Mouse (Mus musculus) mature B cell (primary cell): Measurements from ENCODE around the gene Maneal.

Source experiments
- in situ Hi-C: fragments of 300-500 bp; cut with MboI; formaldehyde crosslinking; loops from 2 replicates; pipeline ENCODE4 v1.14.3; 2019

The Maneal gene

DNA sequence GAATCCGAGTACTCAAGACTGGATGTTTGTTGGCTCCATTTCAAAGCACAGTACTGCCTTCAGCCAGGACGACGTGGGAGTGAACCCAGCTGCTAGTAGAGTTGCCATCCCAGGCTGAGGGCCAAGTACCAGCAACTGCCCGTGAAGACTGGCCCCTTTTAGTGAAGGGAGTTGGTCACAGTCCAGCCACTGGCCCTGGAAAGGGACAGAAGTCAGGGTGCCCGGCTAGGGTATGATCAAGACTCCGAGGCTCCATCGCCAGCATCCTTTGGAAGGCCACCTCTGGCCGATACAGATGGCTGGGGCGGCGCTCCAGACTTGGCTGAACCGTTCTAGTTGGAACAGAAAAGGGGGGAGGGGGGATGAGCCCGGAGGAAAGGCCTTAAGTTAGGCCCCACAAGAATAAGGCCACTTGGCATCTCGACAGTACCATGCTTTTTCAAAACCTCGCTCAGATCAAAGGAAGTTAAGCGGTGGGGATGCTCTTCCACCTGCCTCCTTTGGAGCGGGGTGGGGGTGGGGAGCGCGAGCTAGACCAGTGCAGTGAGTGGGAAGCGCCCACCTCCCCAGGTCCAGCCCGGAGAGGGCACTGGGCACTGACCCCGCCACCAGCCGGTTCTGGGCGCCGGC, 12.2 kb downstream of the Maneal start:
- in situ Hi-C loops: no loop called here

DNA sequence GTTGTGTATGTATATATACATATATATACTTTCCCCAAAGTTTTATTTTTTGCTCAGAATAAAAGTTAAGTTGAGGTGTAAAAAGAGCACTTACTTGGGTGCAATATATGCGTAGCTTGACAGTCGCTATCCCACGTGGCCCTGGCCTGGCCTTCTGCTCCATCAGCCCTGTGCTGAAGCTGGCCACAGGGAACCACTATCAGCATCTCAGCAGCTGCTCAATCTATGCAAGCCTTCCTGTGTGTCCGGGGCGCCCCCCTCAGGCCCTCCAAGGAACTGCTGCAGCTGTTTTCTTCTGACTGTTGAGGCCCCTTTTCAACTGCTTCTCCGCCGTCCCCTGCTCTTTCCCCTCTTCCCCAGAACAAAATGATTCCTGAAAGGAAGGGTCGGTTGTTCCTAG, 14.4 kb downstream of the Maneal start:
- in situ Hi-C loops: no loop called here

DNA sequence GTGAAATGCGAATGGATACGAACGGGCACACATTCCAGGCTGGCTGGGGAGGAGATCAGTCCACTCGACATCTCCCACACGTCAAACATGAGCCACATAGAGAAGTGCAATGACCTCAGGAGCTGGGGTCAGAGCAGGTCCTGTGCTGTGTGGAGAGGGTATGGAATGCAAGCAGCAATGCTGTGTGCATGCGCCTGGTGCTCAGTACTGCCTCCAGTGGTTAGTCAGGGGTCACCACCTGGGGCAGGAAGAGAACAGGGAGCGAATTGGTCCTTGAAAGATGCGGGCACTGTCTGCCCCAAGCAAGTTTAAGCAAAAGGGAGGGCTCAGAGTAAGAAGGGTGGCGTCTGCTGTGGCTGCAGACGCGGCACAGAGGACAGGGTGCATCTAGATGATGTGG, 18.5 kb downstream of the Maneal start:
- in situ Hi-C loops: no loop called here

DNA sequence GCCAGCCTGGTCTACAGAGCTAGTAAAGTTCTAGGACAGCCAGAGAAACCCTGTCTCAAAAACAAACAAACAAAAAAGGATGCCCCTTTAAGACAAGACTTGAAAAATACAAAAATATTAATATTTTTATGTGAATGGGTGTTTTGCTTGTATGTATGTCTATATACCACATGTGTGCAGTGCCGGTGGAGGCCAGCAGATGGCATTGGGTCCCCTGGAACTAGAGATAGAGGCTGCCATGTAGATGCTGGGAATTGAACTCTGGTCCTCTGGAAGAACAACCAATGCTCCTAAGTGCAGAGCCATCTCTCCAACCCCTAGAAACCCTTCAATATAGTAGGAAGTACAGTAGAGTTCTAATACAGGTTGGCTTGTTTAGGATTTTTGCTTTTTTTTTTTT, 21.0 kb downstream of the Maneal start:
- in situ Hi-C loops: no loop called here

DNA sequence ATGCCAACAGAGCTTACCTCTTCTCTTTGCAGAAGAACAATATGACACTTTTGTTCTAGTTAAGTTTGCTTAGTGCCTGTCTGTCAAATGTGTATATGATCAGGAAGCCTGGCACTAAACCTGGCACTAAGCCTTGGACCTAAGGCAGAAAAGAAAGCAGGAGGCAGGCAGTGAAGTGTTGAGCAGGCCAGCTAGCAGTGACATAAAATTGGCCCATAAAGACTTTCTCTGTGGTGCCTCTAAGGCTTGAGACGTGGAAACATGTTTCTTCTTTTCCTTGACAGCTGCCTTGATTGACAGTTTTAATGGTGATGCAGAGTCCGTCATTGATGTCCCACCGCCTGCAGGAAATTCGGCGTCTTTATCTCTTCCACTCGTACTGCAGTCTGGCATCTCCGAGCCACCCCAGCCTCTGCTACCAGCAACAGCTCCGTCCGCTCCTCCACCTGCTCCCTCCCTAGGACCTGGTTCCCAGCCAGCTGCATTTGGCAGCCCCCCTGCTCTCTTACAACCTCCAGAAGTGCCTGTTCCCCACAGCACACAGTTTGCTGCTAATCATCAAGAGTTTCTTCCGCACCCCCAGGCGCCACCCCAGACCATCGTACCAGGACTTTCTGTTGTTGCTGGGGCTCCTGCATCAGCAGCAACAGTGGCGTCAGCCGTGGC, 23.8 kb downstream of the Maneal start:
- in situ Hi-C loops: no loop called here

DNA sequence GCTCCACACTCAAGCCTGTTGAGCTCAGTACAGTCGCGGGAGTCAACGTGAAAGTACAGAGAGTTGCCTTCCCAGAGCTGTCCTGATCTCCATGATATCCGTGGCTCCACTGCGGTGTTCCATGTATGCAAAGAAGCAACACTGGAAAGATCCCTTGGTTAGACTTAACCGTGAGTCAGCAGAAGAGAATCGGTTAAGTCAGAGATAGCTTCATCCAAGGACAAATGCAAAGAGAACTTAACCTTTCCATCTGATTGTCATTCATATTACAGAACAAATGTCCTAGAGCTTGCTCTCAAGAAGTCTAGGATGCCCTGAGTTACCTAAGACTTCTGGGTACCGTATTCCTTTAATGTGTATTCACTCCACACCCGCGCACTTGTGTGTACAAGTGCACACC, 29.2 kb downstream of the Maneal start:
- in situ Hi-C loops: no loop called here

DNA sequence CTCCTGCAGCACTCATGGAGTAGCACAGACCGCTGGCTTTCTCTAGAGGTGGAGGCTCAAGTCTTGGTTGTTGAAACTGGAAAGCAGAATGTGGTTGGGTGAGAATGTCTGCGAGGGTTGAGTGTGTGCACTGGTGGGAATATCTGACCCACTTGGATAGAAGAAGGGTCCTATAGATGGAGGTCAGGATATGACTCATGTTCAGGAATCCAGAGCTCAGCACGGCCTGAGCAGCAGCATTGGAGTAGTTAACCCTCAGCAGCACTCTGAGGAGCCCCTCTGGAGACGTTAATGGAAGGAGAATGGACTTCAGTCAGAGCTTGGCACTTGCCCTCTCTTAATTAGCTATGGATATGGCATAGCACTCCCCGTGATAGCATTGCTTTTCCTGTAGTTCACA, 32.3 kb downstream of the Maneal start:
- in situ Hi-C loops: no loop called here

DNA sequence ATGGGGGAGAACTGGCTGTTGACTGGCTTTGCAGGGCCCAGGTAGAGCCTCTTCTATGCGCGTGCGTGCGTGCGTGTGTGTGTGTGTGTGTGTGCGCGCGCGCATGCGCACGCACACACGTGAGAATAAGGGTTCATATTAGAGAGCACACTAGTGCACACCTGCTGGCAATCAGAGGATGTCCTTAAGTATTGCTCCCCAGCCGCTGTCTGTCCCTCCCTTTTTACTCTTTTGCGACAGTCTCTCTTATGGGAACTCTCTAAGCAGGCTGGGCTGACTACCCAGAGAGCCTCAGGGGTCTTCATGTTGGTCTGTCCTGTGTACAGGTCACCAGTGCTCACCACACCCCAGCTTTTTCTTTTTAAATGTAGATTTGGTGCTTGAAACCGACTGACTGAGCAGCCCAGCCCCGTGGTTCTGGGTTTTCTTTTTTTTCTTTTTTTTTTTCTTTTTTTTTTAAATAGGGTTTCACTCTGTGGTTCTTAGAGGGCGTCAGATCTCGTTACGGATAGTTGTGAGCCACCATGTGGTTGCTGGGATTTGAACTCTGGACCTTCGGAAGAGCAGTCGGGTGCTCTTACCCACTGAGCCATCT, 36.5 kb downstream of the Maneal start:
- in situ Hi-C loops: no loop called here

DNA sequence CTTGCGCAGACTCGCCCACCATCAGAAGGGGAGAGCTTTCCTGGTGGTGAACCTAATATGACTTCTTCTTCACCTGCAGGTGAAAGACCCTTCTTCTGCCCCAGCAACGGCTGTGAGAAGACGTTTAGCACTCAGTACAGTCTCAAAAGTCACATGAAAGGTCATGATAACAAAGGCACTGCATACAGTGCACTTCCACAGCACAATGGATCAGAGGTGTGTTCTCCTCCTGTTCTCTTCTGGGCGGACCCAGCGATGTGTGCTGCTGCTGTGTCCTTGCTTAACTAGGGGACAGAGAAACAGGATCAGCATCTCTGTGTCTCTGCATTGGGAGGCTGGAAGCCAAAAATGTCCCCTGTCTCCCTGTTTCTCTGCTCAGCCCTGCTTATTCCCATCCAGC, 37.0 kb downstream of the Maneal start:
- in situ Hi-C loops: no loop called here

DNA sequence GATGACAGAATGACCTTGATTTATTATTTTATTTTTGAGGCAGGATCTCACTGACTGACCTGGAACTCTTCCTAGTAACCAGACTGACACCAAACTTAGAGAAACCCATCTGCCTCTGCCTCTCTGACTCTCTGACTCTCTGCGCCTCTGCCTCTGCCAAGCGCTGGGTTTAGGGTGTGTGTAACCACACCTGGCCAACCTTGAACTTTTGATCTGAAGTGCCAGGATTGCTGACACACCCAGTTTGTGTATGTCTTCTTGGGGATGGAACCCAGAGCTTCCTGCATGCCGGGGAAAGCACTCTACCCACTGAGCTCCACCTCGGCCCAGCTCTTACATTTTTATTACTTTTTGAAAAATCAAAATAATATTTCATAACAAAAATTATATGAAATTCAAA, 43.1 kb downstream of the Maneal start:
- in situ Hi-C loops: no loop called here

DNA sequence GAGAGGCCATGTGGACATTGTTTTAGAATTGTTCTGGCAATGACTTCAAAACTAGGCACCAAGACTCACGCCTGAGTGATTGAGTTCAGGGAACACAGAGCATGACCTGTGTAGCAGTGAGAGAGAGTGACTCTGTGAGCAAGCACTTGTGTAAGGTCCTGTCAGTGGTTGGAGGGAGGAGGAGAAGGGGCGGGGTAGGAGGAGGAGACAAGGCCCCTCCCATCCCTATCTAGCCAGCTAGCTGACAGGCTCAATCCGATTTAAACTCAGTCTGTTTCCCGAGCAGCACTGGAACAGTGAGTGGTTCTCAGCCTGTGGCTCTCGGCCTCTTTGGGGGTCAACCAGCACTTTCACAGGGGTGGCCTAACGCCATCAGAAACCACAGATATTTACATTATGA, 44.2 kb downstream of the Maneal start:
- in situ Hi-C loops: no loop called here

DNA sequence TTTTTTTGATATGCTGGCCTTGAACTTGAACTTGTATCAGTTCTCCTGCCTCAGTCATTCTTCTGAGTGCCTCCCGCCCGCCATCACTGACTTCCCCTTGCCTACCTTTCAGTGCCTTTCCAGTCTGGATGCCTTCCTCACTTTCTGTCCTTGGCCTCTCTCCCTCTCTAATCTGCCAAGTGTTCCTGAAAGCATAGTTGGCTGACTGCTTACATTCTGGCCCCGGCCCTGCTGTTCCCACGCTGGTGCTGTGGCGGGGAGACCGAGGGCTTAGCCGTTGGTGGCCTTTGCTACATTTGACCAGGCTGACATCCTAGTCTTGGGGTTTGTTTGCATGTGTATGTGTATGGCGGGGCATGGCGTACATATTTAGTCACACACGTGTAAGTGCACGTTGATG, 46.1 kb downstream of the Maneal start:
- in situ Hi-C loops: no loop called here

DNA sequence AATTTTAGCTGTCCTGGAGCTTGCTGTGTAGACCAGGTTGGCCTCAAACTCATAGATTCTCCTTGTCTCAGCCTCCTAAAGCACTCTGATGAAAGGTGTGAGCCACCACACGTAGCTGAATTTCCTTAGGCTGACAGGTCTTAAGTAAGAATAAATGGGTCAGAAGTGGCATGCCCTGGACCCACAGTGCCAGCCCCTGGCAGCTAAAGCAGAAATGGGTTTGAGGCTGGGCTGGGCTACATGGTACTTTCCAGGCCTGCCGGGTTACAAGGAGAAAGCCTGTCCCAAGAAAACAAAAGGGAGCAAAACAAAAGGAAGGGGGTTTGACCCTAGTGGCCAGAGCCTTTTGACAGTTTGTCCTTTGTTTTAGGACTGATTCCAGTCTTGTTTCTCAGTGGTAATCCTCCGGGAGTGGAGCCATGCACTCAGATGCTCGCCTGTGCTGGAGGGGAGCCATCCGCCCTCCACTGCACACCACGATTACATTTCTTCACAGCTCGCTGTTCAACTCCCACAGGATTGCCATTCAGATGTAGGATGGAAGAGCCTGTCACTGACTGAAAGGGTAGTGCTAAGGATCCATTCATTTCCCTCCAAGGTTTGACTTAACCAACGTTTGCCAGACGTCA, 50.5 kb downstream of the Maneal start:
- in situ Hi-C loops: no loop called here

DNA sequence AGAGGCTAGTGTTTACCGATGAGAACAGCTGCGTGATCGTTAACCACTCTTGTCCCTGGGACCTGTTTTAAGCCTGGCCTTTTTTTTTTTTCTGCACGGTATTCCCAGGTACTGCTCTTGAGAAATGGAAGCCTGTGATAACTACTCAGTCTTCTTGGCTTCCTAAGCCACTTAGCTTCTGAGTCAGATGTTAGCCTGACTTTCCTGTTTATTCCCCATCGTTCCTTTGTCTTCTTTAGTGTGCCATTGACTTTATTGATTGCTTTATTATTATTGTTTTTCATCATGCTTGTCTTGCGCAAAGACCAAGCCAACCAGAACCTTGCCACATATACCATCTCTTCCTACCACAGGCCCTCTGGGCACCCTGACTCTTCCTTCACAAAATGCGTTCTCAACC, 51.9 kb downstream of the Maneal start:
- in situ Hi-C loops: no loop called here

DNA sequence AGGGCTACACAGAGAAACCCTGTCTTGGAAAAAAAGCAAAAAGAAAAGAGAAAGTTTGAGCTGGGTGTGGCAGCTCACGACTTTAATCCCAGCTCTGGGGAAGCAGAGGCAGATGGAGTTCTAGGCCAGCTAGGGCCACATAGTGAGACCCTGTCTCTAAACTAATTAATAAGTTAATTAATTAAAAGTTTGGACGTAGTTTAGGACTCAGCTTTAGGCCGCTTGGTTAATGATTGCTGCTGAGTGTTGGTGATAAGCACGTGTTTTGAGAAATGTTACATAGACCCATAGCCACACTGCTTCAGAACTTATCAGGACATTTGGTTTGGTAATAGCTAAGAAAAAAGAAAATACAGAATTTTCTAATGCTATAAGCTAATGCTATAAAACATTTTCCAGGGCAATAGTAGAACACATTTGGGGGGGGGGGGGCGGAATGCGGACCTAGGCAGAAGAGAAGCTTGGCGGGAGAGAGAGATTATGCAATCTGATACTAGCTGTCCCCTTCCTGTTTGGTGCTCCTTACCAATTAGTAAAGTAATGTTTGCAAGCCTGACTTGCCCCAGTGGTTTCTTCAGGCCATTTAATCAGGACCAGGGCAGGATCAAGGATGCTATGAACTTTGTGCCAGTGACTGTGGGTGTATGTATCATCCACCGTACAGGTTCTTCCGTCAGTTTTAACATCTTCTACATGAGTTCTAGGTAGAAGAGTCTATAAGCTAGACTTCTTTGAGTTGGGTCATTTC, 52.7 kb downstream of the Maneal start:
- in situ Hi-C loops: no loop called here

DNA sequence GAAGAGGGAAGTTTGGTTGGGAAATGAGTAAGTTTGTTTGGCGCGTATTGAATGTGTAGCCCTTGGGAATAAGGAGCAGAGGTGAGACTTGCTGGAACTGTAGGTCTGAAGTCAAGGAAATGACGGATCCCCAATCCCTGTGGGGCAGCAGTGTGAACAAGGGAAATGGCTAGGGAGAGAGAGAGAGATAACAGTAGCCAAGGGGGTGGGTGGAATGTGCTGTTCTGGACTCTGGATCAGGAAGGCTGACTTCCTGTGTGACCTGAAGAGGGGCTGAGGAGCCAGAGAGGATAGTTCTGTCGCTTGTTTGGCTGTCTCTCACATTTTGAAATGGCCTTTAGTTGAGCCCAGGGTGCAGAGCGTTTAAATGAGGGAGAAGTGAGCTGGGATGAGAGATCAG, 53.5 kb downstream of the Maneal start:
- in situ Hi-C loops: no loop called here
